Mouse (Mus musculus) hindbrain, postnatal 0 days (tissue): ENCODE data around the gene Dhrs7. TPM values are rescaled to one million over a fixed set of nuclear protein-coding genes. Genes with fewer than 3 reads are reported as not detected.
A peak's percentile ranks its signal among the peaks of the same experiment; 100 is the strongest.
"Not testable (repeated sequence)": the region's sequence is repeated elsewhere in the genome, so short reads cannot be mapped to it uniquely, and the experiment has no call there.

Experiments used
- ATAC-seq: fragments of 200-750 bp; cut with Nextera tagmentation; 2 replicates; pipeline ENCODE4 v1.8.0; 2017; ENCODE audit warnings: mild to moderate bottlenecking, moderate TSS enrichment, moderate library complexity
- DNase-seq: peaks from one replicate; pipeline ENCODE4 v3.0.0-alpha.2; 2015; ENCODE audit warnings: low spot score
- H3K27ac ChIP-seq: fragments of 300-500 bp; sonication (generic); 2 replicates; pipeline ENCODE4 v1.5.1; 2014; ENCODE audit warnings: mild to moderate bottlenecking
- H3K27me3 ChIP-seq: fragments of 300-500 bp; sonication (generic); 2 replicates; pipeline ENCODE4 v1.6.1; 2014; ENCODE audit warnings: low read length, mixed read lengths; ENCODE audit not compliant: insufficient read depth
- H3K36me3 ChIP-seq: fragments of 300-500 bp; sonication (generic); 2 replicates; pipeline ENCODE4 v1.6.1; 2014; ENCODE audit warnings: low read length, mixed read lengths; ENCODE audit not compliant: insufficient read depth
- H3K4me1 ChIP-seq: fragments of 300-500 bp; sonication (generic); 2 replicates; pipeline ENCODE4 v1.6.1; 2014; ENCODE audit warnings: antibody characterized with exemption, low read length, mixed read lengths; ENCODE audit not compliant: insufficient read depth
- H3K4me2 ChIP-seq: fragments of 300-500 bp; sonication (generic); 2 replicates; pipeline ENCODE4 v1.6.1; 2014; ENCODE audit warnings: low read depth, mild to moderate bottlenecking, low read length, moderate library complexity, mixed read lengths
- H3K4me3 ChIP-seq: fragments of 300-500 bp; sonication (generic); 2 replicates; pipeline ENCODE4 v1.5.1; 2014; ENCODE audit warnings: low read length
- H3K9ac ChIP-seq: fragments of 300-500 bp; sonication (generic); replicated peaks from 2 replicates; pipeline ENCODE4 v1.6.1; 2014; ENCODE audit warnings: mild to moderate bottlenecking, low read length, moderate library complexity, mixed read lengths
- H3K9me3 ChIP-seq: fragments of 300-500 bp; sonication (generic); 2 replicates; pipeline ENCODE4 v1.6.1; 2016; ENCODE audit warnings: low read length, mixed read lengths
- CTCF ChIP-seq: IDR thresholded peaks from 2 replicates; pipeline ENCODE4 v1.5.1; 2016; ENCODE audit warnings: antibody characterized with exemption, control low read depth, low read depth
- WGBS: fragments of 180-500 bp; shearing (Covaris S2); extraction: QIAGEN DNeasy Blood & Tissue Kit; methylation state at CpG from one replicate; pipeline ENCODE4 v1.1.7; 2014; 5-methylcytosine and 5-hydroxymethylcytosine counted together
- polyA plus RNA-seq: library from polyadenylated mRNA; unstranded; fragments of >200 nt; fragmentation: Nextera tagmentation; extraction: Ambion mirVana; gene quantifications from 2 replicates; pipeline ENCODE4 v1.2.1, GENCODE M21; 2015
- total RNA-seq: library from RNA; depleted of rRNA; stranded (reverse); fragments of >200 nt; gene quantifications from 2 replicates; pipeline ENCODE4 v1.2.3, GENCODE M21; 2014; rRNA removed

The Dhrs7 gene
- 14.4 and 14.7 TPM in 2 replicates for total RNA-seq
- polyA plus RNA-seq = 31.9 and 34.6 TPM in 2 replicates

DNA sequence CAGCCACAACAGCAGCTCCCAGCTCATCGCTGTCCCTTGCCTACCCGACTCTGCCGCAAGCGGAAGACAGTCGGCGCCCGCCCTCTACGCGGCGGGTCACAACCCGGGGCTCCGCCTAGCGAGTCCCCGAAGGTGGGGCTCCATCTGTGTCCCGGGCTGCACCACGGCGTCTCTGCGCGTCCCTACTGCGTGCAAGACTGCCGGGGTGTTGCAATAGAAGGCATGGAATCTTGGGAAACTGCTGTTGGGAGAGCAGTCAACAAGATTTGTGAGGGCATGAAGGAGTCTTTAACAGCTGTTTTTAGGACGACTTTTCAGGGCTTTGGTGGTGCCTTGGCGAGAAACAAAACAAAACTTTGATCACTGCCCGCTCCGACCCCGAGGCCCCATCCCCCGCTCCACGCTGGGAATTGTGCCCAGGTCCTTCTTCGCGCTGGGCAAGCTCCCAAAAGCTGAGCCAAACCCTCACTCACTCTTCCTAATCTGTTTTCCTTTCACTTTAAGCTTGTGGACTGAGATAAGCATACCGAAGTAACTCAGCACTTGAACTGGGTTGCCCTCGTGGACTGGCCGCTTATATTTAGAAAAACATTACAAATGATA, at the start of gene Dhrs7:
Gene Dhrs7 (minus strand): TSS at position 175 of the 603 bp plus-strand sequence.
- 0 out of 2 replicates have a peak, but pooled peaks cover 3% of the 10 kb centered on the region for H3K4me1 ChIP-seq
- 2% methylated on average over 33 of the region's 33 CpGs for WGBS
- no peaks in the 10 kb centered on the region for H3K27me3 ChIP-seq
- H3K9ac ChIP-seq = peak within 1 kb of the TSS; percentile 57
- H3K27ac ChIP-seq = peak within 1 kb of the TSS; percentile 61
- no peaks in the 10 kb centered on the region for H3K9me3 ChIP-seq
- peak; percentile 50; the same call in 1 of the 2 replicates for TF ChIP-seq CTCF
- peak within 1 kb of the TSS; percentile 60 for H3K4me3 ChIP-seq
- no peaks in the 10 kb centered on the region for H3K36me3 ChIP-seq
- DNase-seq = peak; percentile 78
- peak within 1 kb of the TSS; percentile 94 for H3K4me2 ChIP-seq
- ATAC-seq = peak; percentile 95

DNA sequence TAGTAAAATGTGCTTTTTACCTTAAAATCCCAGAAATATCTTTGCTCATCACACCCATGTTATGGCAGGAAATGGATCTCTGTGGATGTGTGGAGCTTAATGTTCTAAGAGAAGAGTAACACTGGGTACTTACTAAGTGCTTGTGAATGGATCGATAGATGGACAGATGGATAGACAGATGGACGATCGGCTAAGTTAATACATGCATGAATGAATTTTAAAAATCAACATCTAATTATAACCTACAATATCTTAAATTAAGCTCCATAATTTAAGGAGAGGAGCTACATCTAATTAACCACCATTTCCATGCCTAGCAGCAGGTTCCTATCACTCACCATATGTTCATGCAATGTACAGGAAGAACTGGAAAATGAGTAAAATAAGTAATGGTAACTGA, 45.3 kb upstream of the Dhrs7 start:
- ATAC-seq = no peak
- WGBS = 76% methylated on average over 3 of the region's 3 CpGs
- TF ChIP-seq CTCF = no peak
- no peaks in the 10 kb centered on the region for H3K27me3 ChIP-seq
- H3K9ac ChIP-seq = no peak overlapping the region
- no peaks in the 10 kb centered on the region for H3K9me3 ChIP-seq
- no peak for DNase-seq
- no peaks in the 10 kb centered on the region for H3K4me1 ChIP-seq
- H3K36me3 ChIP-seq = no peaks in the 10 kb centered on the region
- no peak overlapping the region for H3K4me3 ChIP-seq
- H3K27ac ChIP-seq = no peak overlapping the region
- H3K4me2 ChIP-seq = no peak overlapping the region

DNA sequence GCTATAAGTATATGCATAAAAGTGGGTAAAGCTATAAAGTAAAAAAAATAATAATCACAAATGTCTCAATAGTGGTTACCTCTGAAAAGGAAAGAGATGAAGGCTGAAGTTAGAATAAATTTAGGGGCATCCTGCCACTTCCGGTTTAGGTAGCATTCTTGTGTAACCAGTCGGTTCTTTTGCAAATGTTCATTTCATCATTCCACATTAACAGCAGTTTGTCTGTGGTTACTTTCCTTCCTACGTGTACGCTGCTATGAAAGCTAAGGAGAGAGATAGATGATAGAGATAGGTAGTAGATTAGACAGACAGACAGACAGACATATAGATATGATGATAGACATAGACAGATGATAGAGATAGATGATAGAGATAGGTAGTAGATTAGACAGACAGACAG, 39.4 kb upstream of the Dhrs7 start:
- Histone ChIP-seq H3K27me3 (no peaks in the 10 kb centered on the region), H3K4me2 (no peak overlapping the region), H3K4me1 (no peaks in the 10 kb centered on the region), H3K9me3 (no peaks in the 10 kb centered on the region), H3K36me3 (no peaks in the 10 kb centered on the region), H3K4me3 (no peak overlapping the region), H3K9ac (no peak overlapping the region), H3K27ac (no peak overlapping the region)
- DNase-seq = no peak
- WGBS = 95% methylated on average over 4 of the region's 4 CpGs
- ATAC-seq = no peak
- TF ChIP-seq CTCF = no peak

DNA sequence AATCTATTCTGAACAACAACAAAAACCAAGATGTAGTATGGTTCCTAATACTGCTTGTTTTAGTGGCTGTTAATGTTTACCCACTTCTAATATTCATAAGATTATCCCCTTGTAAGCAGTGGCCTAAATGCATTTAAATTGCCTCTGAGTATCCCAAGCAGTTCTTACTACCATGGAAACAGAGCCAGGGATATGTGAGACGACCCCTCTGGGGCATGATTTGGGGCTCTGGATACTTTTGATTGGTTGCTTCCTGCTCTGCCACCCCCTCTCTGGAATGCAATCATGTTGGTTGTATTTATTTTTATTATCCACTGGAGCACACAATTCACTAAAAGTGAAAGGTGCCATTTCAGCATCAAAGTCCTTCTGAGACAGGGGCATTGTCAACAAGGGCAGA, 35.3 kb upstream of the Dhrs7 start:
- Histone ChIP-seq H3K4me3 (no peak overlapping the region), H3K27ac (no peak overlapping the region), H3K4me1 (no peaks in the 10 kb centered on the region), H3K27me3 (no peaks in the 10 kb centered on the region), H3K36me3 (no peaks in the 10 kb centered on the region), H3K9me3 (no peaks in the 10 kb centered on the region), H3K9ac (no peak overlapping the region), H3K4me2 (no peak overlapping the region)
- TF ChIP-seq CTCF = no peak
- DNase-seq (peak; percentile 28), ATAC-seq (no peak)
- WGBS = 27% methylated on average over 1 of the region's 1 CpGs

DNA sequence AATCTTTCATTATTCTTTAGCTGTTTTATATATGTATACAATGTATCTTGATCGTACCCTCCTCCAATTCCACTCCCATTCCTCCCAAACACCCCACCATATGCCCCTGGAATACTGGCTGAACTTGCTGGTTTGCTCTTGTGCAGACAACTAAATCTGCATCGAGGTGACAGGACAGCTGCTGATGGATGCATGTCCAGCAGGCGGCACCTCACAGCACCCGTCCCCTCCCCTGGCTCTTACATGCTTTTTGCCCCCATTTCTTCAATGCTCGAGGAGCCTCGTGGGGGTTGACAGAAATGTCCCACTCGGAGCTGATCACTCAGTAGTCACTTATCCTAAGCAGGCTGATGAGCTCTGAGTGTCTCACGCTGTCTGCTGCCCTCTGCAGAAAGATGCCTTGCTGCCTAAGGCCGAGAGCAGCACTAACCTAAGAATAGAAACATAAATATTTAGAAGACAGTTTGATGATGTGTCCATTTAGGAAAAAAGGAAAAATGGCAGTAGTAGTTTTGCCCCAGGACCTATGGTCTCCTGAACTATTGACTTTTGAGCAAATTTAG, 30.3 kb upstream of the Dhrs7 start:
- Histone ChIP-seq H3K27me3 (no peaks in the 10 kb centered on the region), H3K9ac (no peak overlapping the region), H3K36me3 (no peaks in the 10 kb centered on the region), H3K4me2 (peak overlapping the region; percentile 17; the same call in 1 of the 2 replicates), H3K27ac (no peak overlapping the region), H3K4me1 (no peaks in the 10 kb centered on the region), H3K4me3 (no peak overlapping the region), H3K9me3 (no peaks in the 10 kb centered on the region)
- no peak for ATAC-seq
- DNase-seq = peak; percentile 38
- WGBS = 48% methylated on average over 9 of the region's 9 CpGs
- TF ChIP-seq CTCF = peak; percentile 52

DNA sequence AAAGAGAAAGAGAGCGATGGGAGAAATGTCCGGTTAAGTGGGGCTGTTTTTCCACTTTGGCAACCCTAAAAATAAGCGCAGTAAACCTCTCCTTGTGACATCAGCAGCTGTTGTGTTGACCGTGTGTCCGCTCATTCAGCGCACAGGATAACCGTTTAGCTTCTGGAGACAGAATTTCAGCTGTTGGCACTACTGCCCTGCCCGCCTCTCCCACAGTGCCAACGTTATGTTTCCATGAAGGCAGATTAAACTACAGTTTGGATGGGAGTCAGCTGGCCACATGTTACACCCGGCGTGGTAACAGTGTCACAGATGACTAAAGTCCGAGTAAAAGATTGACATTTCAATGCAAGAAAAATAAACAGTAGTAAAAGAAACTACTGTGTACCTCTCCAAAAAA, 29.7 kb upstream of the Dhrs7 start:
- Histone ChIP-seq H3K4me2 (peak overlapping the region; percentile 29; the same call in 1 of the 2 replicates), H3K27me3 (no peaks in the 10 kb centered on the region), H3K27ac (no peak overlapping the region), H3K9me3 (no peaks in the 10 kb centered on the region), H3K4me3 (no peak overlapping the region), H3K9ac (no peak overlapping the region), H3K4me1 (no peaks in the 10 kb centered on the region), H3K36me3 (no peaks in the 10 kb centered on the region)
- DNase-seq (peak; percentile 28), ATAC-seq (no peak)
- WGBS = 54% methylated on average over 12 of the region's 12 CpGs
- no peak for TF ChIP-seq CTCF

DNA sequence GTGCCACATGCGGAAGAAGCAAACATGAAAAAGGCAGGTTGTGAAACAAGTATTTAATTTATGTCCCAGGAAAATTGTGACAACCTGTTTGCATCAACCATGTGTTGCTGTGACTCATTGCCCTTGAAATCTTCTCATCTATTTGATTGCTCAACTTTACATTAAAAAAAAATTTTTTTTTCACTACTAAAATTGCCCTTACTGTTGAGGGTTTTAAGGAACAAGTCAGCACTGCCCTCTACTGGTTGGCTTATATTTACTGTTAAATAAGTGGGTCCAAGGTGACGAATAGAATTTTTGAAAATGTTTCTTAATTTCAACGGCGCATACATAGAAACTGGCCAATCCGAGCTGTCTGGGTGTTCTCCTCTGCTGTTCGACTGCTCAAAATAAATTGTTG, 29.2 kb upstream of the Dhrs7 start:
- no peaks in the 10 kb centered on the region for H3K27me3 ChIP-seq
- TF ChIP-seq CTCF = peak; percentile 66
- H3K4me2 ChIP-seq = peak overlapping the region; percentile 29; the same call in 1 of the 2 replicates
- no peak overlapping the region for H3K27ac ChIP-seq
- no peaks in the 10 kb centered on the region for H3K36me3 ChIP-seq
- 51% methylated on average over 6 of the region's 6 CpGs for WGBS
- H3K9me3 ChIP-seq = no peaks in the 10 kb centered on the region
- peak; percentile 79 for DNase-seq
- no peak overlapping the region for H3K9ac ChIP-seq
- no peak for ATAC-seq
- H3K4me1 ChIP-seq = no peaks in the 10 kb centered on the region
- no peak overlapping the region for H3K4me3 ChIP-seq

DNA sequence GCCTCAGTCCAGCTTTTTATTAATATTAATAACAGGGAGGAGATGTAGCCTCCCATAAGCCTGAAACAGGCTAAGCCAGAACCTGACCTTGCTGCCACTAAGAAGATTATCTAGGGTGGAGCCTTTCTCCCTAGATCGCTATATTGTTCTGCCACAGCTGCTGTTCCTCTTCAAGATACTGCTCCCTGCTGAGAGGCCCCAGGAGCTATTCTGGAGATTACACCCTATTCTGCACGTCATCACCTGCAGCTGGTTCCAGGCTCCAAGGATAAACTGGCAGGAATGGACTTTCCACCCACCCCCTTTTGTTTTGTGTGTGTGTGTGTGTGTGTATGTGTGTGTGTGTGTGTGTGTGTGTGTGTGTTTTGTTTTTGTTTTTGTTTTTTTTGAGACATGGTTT, 23.6 kb upstream of the Dhrs7 start:
- WGBS = 26% methylated on average over 2 of the region's 2 CpGs
- ATAC-seq, H3K4me1 ChIP-seq, H3K9me3 ChIP-seq, H3K27me3 ChIP-seq, H3K27ac ChIP-seq, H3K9ac ChIP-seq, H3K4me2 ChIP-seq, H3K4me3 ChIP-seq, DNase-seq, H3K36me3 ChIP-seq: not testable (repeated sequence)

DNA sequence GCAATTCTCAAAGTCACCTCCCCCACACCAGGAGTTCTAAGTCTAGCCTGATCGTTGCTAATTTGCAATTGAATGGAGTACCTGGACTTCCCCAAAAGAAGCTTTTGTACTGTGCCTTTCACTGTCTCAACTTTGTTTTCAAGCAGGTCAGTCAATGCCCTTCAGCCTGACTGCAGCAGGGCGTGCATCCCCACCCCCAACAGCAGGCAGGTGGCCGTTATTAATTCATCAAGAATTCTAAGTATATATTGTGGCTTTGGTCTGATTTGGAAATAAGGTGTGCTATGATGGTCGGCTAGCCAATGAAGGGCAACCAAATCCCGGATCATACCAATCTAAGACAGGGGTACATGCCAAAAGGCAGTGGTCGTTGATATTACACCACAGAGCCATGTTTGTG, 23.0 kb upstream of the Dhrs7 start:
- H3K9ac ChIP-seq, ATAC-seq, H3K27ac ChIP-seq, H3K9me3 ChIP-seq, H3K4me1 ChIP-seq, H3K36me3 ChIP-seq, H3K27me3 ChIP-seq, DNase-seq, H3K4me2 ChIP-seq, H3K4me3 ChIP-seq: not testable (repeated sequence)
- 11% methylated on average over 6 of the region's 6 CpGs for WGBS

DNA sequence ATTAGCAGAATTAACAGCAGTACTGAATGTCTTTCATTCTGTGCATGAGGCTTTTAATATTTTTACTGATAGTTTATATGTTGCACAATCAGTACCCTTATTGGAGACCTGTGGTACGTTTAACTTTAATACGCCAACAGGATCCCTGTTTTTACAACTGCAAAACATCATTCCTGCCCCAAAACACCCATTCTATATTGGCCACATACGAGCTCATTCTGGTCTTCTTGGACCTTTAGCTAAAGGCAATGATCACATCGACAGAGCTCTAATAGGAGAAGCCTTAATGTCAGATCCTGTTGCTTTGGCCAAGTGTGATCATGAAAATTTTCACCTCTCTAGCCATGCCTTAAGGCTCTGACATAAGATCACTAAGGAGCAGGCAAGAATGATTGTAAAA, 21.9 kb upstream of the Dhrs7 start:
- H3K36me3 ChIP-seq, DNase-seq, H3K4me2 ChIP-seq, H3K9ac ChIP-seq, ATAC-seq, H3K4me3 ChIP-seq, H3K27me3 ChIP-seq, H3K4me1 ChIP-seq, H3K9me3 ChIP-seq, H3K27ac ChIP-seq: not testable (repeated sequence)
- WGBS = 84% methylated on average over 4 of the region's 4 CpGs
